29 mouse cellular contexts compared by ENCODE assay signal in the genomic region with DNA sequence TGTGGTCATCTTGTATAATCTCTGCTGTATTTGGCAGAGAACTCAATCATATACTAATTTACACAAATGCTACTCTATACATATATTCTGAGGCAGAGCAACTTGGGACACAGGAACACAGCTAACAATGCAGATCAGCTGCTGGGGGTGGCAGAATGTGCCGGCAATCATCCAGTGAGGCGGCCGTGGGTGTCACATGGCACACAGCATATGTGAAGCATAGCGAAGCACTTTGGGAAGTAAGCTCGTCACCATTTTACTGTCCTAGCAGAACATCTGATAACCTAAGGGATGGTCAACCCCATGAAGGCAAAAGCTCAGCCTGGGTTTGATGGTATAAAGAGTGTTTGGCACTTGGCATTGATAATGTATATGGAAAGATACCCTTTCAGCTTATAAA.
DNase-seq lines count a peak whose midpoint lies in the region; ATAC-seq lines count a peak whose summit lies in the region.
"Had no signal": no experiment of that assay in that cellular context is flagged by ENCODE, and none has a peak within 500 bp of the region (broad histone marks: within the 10 kb centered on the region; RNA-seq: fewer than 3 reads in every experiment).

No protein-coding gene starts in this region.

- peak; percentile 51 for DNase-seq in heart, embryonic 10.5 days (ENCODE audit: low spot score)
- no peak for DNase-seq in heart, adult 18-20 months
- DNase-seq in left cerebral cortex, adult 18-20 months (ENCODE audit: low spot score in 2 of 2): peak; percentile 18 to 53
- no peak for DNase-seq in left cerebral cortex, adult 8-10 months (ENCODE audit: low spot score in 2 of 2)
- DNase-seq in right cerebral cortex, postnatal 14 days: peak; percentile 21
- DNase-seq in embryo, embryonic 11 days: no peak
- DNase-seq: adrenal gland, adult 2 months; B cell, adult 2 months; cerebellum, adult 18-20 months; cerebellum, postnatal 14 days; gastrocnemius, postnatal 36 days; kidney, adult 8-10 months; kidney, postnatal 10 days; liver; lung, postnatal 4 days; retina, postnatal 1 day; spleen, adult 18-20 months had no signal

- H3K27me3 ChIP-seq in heart, embryonic 10.5 days (ENCODE audit: insufficient read depth, poor library complexity, severe bottlenecking): no peaks in the 10 kb centered on the region
- H3K27me3 ChIP-seq: CH12.LX; embryonic facial prominence, embryonic 12.5 days; hindbrain, embryonic 15.5 days; intestine, embryonic 15.5 days; liver, embryonic 15.5 days; lung, embryonic 15.5 days; midbrain, embryonic 15.5 days; neural tube, embryonic 13.5 days; Patski had no signal

- H3K36me3 ChIP-seq in heart, embryonic 10.5 days: no peaks in the 10 kb centered on the region
- H3K36me3 ChIP-seq: embryonic facial prominence, embryonic 12.5 days; hindbrain, embryonic 15.5 days; intestine, embryonic 15.5 days; liver, embryonic 15.5 days; lung, embryonic 15.5 days; midbrain, embryonic 15.5 days; neural tube, embryonic 13.5 days had no signal

- no peak overlapping the region for H3K27ac ChIP-seq in heart, embryonic 10.5 days
- H3K27ac ChIP-seq: embryonic facial prominence, embryonic 12.5 days; hindbrain, embryonic 15.5 days; intestine, embryonic 15.5 days; liver, embryonic 15.5 days; lung, embryonic 15.5 days; midbrain, embryonic 15.5 days; neural tube, embryonic 13.5 days had no signal

- WGBS in heart, embryonic 10.5 days: 90% methylated on average over 5 of the region's 5 CpGs

- no peaks in the 10 kb centered on the region for H3K4me1 ChIP-seq in heart, embryonic 10.5 days
- H3K4me1 ChIP-seq: embryonic facial prominence, embryonic 12.5 days; intestine, embryonic 15.5 days; liver, embryonic 15.5 days; lung, embryonic 15.5 days had no signal

- H3K4me3 ChIP-seq in heart, embryonic 10.5 days: no peak overlapping the region
- H3K4me3 ChIP-seq: embryonic facial prominence, embryonic 12.5 days; hindbrain, embryonic 15.5 days; intestine, embryonic 15.5 days; liver, embryonic 15.5 days; lung, embryonic 15.5 days; midbrain, embryonic 15.5 days; myocyte; neural tube, embryonic 13.5 days had no signal

- no peaks in the 10 kb centered on the region for H3K9me3 ChIP-seq in heart, embryonic 10.5 days
- H3K9me3 ChIP-seq: embryonic facial prominence, embryonic 12.5 days; G1E; hindbrain, embryonic 15.5 days; intestine, embryonic 15.5 days; liver, embryonic 15.5 days; lung, embryonic 15.5 days; midbrain, embryonic 15.5 days; neural tube, embryonic 13.5 days had no signal

- no peak for ATAC-seq in inflammation-experienced regulatory T-cells, adult 6 months
- ATAC-seq: intestine, embryonic 15.5 days; midbrain, embryonic 15.5 days; Patski had no signal

Comparison
In these comparisons a context has a peak if more than half of its experiments do, and no peak if none do; other contexts are left out.
1. DNase-seq: peak in heart, embryonic 10.5 days (single experiment), left cerebral cortex, adult 18-20 months (2 of 2) and right cerebral cortex, postnatal 14 days (single experiment); none in heart, adult 18-20 months (0 of 2), left cerebral cortex, adult 8-10 months (0 of 2) and embryo, embryonic 11 days (single experiment).